Mouse (Mus musculus) mouse trophoblast stem cell (cell line): Measurements from ENCODE around the gene Olfr545.
"Not testable (repeated sequence)": the region's sequence is repeated elsewhere in the genome, so short reads cannot be mapped to it uniquely, and the experiment has no call there.

Experiments
- in situ Hi-C, 2 experiments: fragments of 300-500 bp; cut with MseI, MboI; formaldehyde crosslinking; loops; 2 replicates in 1 of 2; 3 replicates in 1 of 2; pipeline ENCODE4 v1.15.1; 2025

Gene Olfr545

GRCm38 (mm10) chr7:102499473-102499872 is at the start of gene Olfr545:
Gene Olfr545, minus strand, starts transcription at chr7:102499573.
- in situ Hi-C loops: no loop called here

- in situ Hi-C loops: no loop called here
These were observed 41.9 kb upstream of the Olfr545 start for GRCm38 (mm10) chr7:102541251-102541650.

GRCm38 (mm10) chr7:102540596-102540995 is 41.2 kb upstream of the Olfr545 start, which contains the start of gene Olfr548-ps1:
Gene Olfr548-ps1, plus strand, starts transcription at chr7:102540896.
- in situ Hi-C loops: no loop called here

GRCm38 (mm10) chr7:102534449-102534848 is 35.1 kb upstream of the Olfr545 start, which contains the start of gene Olfr547:
Gene Olfr547, plus strand, starts transcription at chr7:102534749.
- in situ Hi-C loops: no loop called here

GRCm38 (mm10) chr7:102529052-102529451 is 29.7 kb upstream of the Olfr545 start:
- in situ Hi-C loops: no loop called here

GRCm38 (mm10) chr7:102517051-102517335 is 17.6 kb upstream of the Olfr545 start:
- in situ Hi-C loops: loop anchor here (10.0 kb wide), 2 partner anchors 118 to 398 kb away; partner anchors contain the start of genes Olfr571 (in 2 of the 2) and Olfr554 (in 1 of the 2)

- in situ Hi-C loops: loop anchor here (10.0 kb wide), 2 partner anchors 118 to 398 kb away; partner anchors contain the start of genes Olfr571 (in 2 of the 2) and Olfr554 (in 1 of the 2)
These were observed 17.1 kb upstream of the Olfr545 start for GRCm38 (mm10) chr7:102516261-102517050.

- in situ Hi-C loops: loop anchor here (5.0 to 10.0 kb wide), 3 partner anchors 121 to 401 kb away; partner anchors contain the start of genes Olfr554 (in 2 of the 2) and Olfr571 (in 2 of the 2)
These were observed 14.8 kb upstream of the Olfr545 start for GRCm38 (mm10) chr7:102514144-102514543.

GRCm38 (mm10) chr7:102512814-102513435 is 13.6 kb upstream of the Olfr545 start:
- in situ Hi-C loops: loop anchor here (5.0 to 10.0 kb wide), 3 partner anchors 122 to 402 kb away; partner anchors contain the start of genes Olfr554 (in 2 of the 2) and Olfr571 (in 2 of the 2)

GRCm38 (mm10) chr7:102511927-102512326 is 12.6 kb upstream of the Olfr545 start:
- in situ Hi-C loops: loop anchor here (5.0 to 10.0 kb wide), 3 partner anchors 123 to 403 kb away; partner anchors contain the start of genes Olfr554 (in 2 of the 2) and Olfr571 (in 2 of the 2)

- in situ Hi-C loops: loop anchor here (5.0 to 10.0 kb wide), 3 partner anchors 125 to 405 kb away; partner anchors contain the start of genes Olfr554 (in 2 of the 2) and Olfr571 (in 2 of the 2)
These were observed 10.4 kb upstream of the Olfr545 start for GRCm38 (mm10) chr7:102509726-102510125.

- in situ Hi-C loops: no loop called here
These were observed 9.3 kb upstream of the Olfr545 start for GRCm38 (mm10) chr7:102508666-102509065.

GRCm38 (mm10) chr7:102508066-102508465 is 8.7 kb upstream of the Olfr545 start:
- in situ Hi-C loops: no loop called here

GRCm38 (mm10) chr7:102506848-102507247 is 7.5 kb upstream of the Olfr545 start:
- in situ Hi-C loops: no loop called here

GRCm38 (mm10) chr7:102501986-102502385 is 2.6 kb upstream of the Olfr545 start:
- in situ Hi-C loops: no loop called here

GRCm38 (mm10) chr7:102494416-102494815 is 5.0 kb downstream of the Olfr545 start:
- in situ Hi-C loops: not testable (repeated sequence)

- in situ Hi-C loops: no loop called here
These were observed 11.2 kb downstream of the Olfr545 start, which contains the start of gene Olfr544 for GRCm38 (mm10) chr7:102488161-102488560. Gene Olfr544, minus strand, starts transcription at chr7:102488313.

- in situ Hi-C loops: no loop called here
These were observed 13.3 kb downstream of the Olfr545 start for GRCm38 (mm10) chr7:102486105-102486504.

- in situ Hi-C loops: not testable (repeated sequence)
These were observed 14.6 kb downstream of the Olfr545 start for GRCm38 (mm10) chr7:102484766-102485165.

- in situ Hi-C loops: no loop called here
These were observed 15.7 kb downstream of the Olfr545 start for GRCm38 (mm10) chr7:102483665-102484064.

GRCm38 (mm10) chr7:102481579-102481978 is 17.8 kb downstream of the Olfr545 start, which contains the start of gene Olfr543:
Gene Olfr543, minus strand, starts transcription at chr7:102481679.
- in situ Hi-C loops: no loop called here

- in situ Hi-C loops: no loop called here
These were observed 18.6 kb downstream of the Olfr545 start for GRCm38 (mm10) chr7:102480821-102481220.
